Mouse (Mus musculus) lung, adult 2 months (tissue): ENCODE results near the gene Dusp6.

ENCODE experiments used
- CTCF ChIP-seq: fragments of 200-500 bp; IDR thresholded peaks from 2 replicates; pipeline ENCODE4 v1.5.1; 2011; ENCODE audit warnings: mild to moderate bottlenecking, low read length, control low read depth; ENCODE audit not compliant: insufficient read depth
- POLR2A ChIP-seq: fragments of 200-500 bp; IDR thresholded peaks from 2 replicates; pipeline ENCODE4 v1.6.1; 2011; ENCODE audit warnings: low read depth, mild to moderate bottlenecking, control low read depth, low read length, borderline replicate concordance; ENCODE audit errors: extremely low read depth

DNA sequence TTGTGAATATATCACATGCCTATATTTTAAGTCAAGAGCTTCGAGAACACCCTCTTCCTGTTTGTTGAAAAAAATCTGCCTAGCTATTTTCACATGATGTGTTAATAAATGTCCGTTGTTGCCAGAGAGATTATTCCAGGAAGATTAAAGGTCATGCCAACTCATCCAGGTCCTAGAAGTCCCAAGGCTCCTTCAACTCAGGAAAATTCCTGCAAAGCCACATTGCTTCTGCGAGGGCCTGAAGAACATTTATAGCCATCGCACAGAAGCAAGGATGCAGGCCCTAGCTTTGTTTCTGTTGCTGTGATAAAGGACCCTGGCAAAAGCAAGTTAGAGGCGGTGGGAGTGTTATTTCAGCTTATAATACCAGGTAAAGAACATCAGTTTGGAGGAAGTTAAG lies 5.5 kb upstream of the Dusp6 start:
- no peak for TF ChIP-seq CTCF
- no peak for TF ChIP-seq POLR2A
